Mouse (Mus musculus): ENCODE results near the gene Tifa.
A peak's percentile ranks its signal among the peaks of the same experiment; 100 is the strongest.
"Not testable (repeated sequence)": the region's sequence is repeated elsewhere in the genome, so short reads cannot be mapped to it uniquely, and the experiment has no call there.

The Tifa gene

DNA sequence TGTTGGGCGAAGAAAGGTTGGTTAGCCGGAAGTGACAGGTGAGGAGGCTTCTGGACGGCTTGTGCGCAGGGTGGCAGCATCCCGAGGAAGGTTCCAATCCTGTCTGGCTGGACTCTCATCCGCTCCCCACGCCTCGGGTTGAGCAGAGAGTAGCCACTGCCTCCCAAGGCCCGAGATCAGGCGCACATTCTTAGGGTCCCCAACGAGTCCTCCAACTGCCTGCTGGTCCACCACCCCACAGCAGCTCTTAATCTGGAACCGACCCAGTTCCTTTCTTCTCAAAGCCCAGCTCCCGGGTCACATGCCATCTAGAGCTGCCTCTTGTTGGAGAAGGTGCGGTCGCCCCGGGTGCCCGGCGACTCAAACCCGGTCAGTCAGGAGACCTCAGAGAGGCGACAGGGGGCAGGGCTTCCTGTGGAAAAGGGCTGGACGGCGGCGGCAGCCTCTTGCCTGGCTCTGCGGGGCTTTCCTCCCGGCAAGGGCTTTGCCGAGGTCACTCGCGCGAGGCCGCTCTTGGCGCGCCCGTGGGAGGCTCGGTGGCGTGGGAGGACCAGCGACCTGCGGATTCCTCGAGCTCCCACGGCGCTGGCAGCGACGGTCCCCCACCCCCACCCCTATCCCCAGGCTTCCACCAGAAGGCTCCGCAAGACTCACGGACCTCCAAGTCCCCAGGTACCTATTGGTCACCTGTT, at the start of gene Tifa:
Tifa (plus strand) TSS at position 306 of the 692 bp plus-strand sequence.
- no peak for DNase-seq (ENCODE audit: low read depth)

DNA sequence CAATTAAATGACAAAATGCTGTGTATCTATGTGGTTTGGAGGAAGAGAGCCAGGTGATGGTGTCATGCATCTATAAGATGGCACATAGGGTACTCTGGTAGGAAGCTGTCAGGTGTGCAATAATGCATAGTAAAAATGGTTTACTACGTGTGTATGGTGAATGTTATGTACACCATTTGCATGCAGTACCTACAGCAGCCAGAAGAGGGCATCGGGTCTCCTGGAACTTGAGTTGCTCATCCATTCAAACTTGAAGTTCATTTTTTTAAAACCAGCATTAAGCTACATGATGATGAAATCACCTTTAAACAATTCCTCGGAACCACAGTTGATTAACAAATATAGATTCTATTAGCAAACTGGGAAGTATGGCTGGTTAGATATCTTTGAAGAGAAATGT, 48.1 kb upstream of the Tifa start:
- DNase-seq (ENCODE audit: low read depth), result no peak

DNA sequence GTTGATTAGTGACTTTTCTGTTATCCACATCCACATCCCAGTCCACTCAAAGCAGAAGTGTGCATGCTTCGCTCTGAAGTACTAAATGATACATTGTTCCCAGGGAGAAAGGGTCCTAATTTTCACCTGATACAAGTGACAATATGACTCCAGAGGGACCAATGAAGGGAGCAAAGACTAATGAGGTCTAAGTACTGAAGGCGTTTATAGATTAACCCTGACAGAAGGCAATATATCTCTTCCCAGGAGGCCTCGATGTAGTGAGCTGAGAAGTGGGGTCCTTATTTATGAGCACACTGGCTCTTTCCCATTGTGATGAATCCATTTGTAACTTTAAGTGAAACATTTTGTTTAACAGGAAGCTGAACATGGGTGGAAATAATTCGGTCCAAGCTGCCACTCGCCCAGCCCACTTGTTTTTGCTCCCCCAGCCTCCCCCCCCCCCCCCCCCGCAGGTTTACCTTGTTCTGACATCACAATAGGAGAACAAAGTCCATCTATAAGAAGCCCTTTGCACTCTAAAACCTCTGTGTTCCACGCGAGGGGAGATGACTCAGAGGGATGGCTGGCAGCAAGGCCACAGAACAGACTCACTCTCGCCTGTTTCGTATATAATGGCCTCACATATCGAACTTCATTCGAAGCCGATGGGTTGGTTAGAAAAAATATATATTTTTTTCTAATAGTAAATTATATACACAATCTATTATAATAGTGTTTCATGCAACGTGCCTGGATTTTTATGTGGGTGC, 45.8 kb upstream of the Tifa start:
- no peak for DNase-seq (ENCODE audit: low read depth)

DNA sequence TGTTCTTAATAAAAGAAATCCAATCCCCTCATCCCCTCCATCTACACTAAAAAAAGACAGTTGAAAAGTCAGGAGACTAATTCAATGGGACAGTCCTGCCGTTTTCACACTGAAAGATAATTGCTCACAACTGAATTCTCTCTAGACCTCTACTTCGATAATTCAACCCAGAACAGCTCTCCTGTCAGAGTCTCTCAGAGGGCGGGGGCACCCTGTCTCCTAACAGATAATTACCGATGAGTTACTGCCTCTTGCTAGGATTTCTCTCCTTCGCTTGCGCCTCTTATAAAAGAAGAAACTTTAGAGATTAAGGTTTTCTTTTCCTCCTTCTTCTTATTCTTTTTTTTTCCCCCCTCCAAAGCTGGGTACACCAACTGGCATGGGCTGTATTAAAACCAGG, 44.1 kb upstream of the Tifa start:
- DNase-seq (ENCODE audit: low read depth), result no peak

GRCm38 (mm10) chr3:127745911-127746640, 43.5 kb upstream of the Tifa start:
- DNase-seq (ENCODE audit: low read depth), result no peak

GRCm38 (mm10) chr3:127748644-127749043, 41.0 kb upstream of the Tifa start:
- DNase-seq (ENCODE audit: low read depth), result no peak

DNA sequence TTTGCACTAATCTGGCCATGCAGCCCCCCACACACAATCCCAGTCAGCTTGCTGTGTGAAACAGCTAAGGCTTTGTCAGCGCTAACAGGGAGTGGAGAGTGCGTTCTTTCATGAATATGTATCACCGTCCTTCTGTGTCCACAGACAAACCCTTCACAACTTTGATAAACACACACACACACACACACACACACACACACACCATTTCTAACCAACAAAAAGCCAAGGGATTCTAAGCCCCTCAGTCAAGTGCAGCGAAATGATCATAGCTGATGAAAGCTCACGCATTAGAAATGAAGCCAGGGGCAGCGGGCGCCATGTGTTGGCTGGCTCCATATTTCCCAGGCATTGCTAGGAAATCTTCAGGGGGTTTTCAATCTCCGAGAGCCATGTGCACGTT, 40.3 kb upstream of the Tifa start:
- no peak for DNase-seq (ENCODE audit: low read depth)

DNA sequence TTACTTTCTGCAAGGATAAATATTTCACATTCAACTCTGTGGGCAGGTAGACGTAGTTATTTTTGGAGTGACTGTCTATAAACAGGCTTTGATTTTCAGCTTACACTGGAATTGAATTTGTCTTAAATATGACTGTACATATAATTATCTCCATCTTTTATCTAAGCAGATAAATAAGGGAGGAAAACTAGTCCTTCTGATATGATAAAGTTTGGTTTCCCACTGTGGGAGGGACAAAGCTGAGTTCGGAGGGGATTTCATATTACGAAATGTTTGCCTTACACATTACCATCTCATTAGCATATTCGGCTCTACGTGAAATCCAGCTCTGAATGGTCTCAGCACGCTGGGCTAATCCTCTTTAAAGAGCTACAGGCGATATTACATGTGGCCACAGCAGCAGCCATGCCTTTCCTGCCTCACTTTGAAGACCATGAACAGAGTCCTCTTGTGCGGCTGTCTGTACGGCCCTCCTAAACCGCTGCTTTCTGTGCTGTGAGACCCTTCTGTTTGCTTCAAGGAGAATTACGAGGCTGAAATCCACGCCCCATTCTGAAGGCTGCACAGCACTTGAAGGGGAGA, 39.5 kb upstream of the Tifa start:
- no peak for DNase-seq (ENCODE audit: low read depth)

- DNase-seq (ENCODE audit: low read depth), result no peak
These were observed 33.1 kb upstream of the Tifa start for GRCm38 (mm10) chr3:127756458-127756857.

GRCm38 (mm10) chr3:127757886-127758301, 31.7 kb upstream of the Tifa start:
- no peak for DNase-seq (ENCODE audit: low read depth)

DNA sequence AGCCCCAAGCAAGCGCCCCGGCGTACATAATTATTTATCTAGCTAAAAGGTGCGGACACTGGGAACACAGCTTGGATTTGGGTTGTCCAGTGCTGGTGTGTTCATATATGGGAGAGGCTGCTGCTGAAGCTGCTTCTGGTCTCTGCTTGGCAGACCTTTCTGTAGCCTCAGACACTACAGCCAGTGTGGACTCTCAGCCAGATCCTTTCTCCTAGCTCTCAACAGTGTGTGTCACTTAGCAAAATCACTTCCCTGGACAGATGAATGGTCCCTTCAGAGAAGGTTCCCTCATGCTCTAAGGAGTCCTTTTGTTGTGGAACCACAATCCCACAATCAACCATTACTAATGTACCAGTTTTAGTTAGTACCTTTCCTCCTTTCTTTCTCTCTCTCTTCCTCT, 30.8 kb upstream of the Tifa start:
- DNase-seq (ENCODE audit: low read depth), result no peak

- DNase-seq (ENCODE audit: low read depth), result peak; percentile 35
These were observed 30.4 kb upstream of the Tifa start for GRCm38 (mm10) chr3:127759212-127759611.

GRCm38 (mm10) chr3:127762403-127762802, 27.2 kb upstream of the Tifa start:
- DNase-seq (ENCODE audit: low read depth), result no peak

DNA sequence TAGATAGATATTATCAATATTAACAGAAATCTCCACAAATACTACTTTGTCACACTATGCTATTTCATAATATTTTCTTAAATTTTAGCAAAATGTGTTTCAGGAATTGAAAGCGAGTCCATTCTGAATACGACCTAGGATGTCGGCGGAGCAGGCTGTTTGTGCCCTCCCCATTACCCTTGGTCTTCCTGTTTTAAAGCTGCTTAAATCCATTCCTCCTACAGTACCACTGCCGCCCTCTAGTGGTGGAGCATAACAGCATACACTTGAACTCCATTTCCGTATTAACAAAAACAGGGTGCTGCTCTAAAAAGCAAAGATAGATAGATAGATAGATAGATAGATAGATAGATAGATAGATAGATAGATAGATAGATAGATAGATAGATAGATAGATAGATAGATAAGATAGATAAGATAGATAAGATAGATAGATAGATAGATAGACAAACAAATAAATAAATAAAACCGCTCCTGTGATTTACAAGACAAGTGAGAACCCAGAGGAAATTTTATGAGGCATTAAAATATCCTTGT, 26.5 kb upstream of the Tifa start:
- peak; percentile 50 for DNase-seq (ENCODE audit: low read depth)

DNA sequence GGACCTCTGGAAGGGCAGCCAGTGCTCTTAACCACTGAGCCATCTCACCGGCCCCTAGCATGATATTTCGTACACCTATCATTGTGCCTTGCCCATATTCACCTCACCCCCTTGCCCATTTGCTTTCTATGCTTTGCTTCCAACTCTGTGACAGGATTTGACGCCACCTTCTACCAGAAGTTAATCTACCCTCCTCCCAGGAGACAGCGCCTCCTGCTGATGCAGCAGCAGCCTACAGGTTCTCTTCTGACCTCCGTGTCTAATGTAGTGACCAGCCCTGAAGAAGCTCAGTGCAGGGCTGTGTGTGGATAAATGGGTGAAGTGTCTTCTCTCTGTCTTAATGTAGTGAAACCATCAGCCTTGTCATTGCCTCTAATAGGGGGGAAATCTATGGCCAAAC, 25.1 kb upstream of the Tifa start:
- no peak for DNase-seq (ENCODE audit: low read depth)

DNA sequence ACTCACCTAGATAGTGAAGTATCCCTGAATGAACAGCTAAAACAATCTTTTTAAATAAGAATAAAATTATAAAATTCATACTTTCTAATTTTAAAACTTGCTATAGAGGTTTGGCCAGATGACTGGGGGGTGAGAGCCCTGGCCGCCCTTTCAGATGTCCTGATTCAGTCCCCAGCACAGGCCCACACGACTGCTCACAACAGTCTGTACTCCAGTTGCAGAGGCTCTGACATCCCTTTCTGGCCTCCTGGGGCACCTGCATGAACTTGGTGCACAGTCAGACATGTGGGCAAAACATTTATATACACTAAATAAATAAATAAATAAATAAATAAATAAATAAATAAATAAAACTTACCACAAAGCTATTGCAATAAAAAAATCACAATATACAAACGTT, 23.6 kb upstream of the Tifa start:
- DNase-seq (ENCODE audit: low read depth), result no peak

DNA sequence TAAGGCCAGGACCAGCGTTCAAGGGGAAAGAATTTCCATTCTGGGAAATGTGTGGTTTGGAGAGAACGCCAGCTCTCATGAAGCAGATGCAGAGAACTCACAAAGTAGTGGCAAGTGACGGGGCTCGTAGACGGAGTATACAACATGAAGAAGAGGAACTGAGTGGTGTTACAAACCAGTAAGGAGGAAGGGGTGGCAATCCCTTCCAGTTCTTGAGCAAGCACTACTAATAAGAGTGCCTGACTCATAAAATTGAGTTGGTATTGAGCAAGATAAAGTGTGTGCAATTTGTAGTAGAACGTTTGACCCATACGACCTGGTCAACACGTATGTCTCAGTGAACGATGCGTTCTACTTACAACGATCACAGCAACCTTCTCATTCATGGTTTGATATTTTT, 20.5 kb upstream of the Tifa start:
- no peak for DNase-seq (ENCODE audit: low read depth)

DNA sequence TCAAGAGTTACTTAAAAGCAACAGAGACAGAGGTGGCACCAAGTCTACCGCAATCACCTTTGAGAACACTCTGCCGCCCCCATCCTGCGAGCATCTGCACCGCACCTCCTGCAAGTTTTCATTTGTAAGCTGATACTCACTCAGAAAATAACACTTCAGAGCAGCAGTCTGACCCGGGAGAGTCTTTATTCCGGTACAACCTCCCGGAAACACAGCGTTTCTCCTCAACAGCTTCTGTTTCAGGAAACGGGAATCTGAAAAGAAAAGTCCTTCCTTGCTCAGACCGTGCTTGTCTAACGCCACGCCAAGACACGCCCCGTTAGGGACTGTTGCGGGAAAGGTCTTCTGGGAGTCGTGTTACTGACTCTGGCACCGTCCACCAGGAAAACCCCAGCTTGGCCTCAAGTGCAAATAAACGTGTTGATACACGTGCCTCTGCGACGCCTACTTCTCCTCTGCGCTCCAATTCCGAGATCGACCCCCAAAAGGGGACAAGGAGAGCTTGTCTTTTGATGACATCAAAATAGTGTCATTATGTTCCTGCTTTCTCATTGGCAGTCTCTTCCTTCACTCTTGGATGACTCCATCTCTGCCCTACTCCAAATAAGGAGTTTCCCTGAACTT, 9.5 kb upstream of the Tifa start, which contains the start of gene Alpk1:
Alpk1 (minus strand) TSS at position 507 of the 624 bp plus-strand sequence.
- DNase-seq (ENCODE audit: low read depth), result peak; percentile 77

DNA sequence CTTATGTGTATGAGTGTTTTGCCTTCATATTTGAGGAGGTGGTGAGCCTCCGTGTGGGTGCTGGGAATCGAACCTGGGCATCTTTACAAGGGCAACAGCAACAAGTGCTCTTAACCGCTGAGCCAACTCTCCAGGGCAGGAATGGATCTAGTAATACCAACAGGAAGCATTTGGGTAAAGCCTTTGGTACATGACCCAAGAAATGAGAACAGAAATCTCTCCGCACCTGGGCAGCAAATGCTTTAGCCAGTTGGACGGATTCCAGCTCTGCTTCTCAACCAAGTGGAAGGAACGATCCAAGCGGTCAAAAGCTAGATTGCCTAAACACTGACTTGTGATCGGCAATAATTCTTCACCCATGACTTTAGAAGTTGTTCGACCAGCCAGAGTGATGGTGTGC, 8.7 kb upstream of the Tifa start:
- no peak for DNase-seq (ENCODE audit: low read depth)

DNA sequence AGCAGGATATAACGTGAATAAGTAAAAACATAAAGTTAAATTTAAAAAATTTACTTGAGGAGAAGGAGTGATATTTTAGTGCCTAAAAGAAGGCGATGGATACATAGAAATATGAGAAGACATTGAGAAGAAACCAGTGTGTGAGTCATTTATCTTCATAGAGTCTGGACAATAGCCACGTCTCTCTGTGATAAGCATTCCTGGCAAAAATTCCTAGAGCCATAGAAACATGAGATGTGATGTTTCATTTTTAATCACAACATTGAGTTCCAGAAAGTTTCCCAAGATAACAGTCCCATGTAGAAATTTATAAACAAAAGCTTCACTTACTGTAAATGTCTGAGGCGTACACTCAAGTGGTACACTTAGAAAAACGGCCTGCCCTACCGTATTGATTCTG, 6.7 kb upstream of the Tifa start:
- DNase-seq (ENCODE audit: low read depth), result no peak

- DNase-seq (ENCODE audit: low read depth), result not testable (repeated sequence)
These were observed 5.9 kb upstream of the Tifa start for GRCm38 (mm10) chr3:127783680-127784079.

- DNase-seq (ENCODE audit: low read depth), result no peak
These were observed 2.6 kb upstream of the Tifa start for GRCm38 (mm10) chr3:127787032-127787431.
